Mouse (Mus musculus) megakaryocyte, embryonic 14.5 days (primary cell): Measurements from ENCODE around the gene Uqcrq.

Source experiments
- FLI1 ChIP-seq: IDR thresholded peaks from 2 replicates; pipeline ENCODE4 v1.6.1; 2012; ENCODE audit warnings: low read length, inconsistent platforms, mixed read lengths
- GATA1 ChIP-seq: IDR thresholded peaks from 3 replicates; pipeline ENCODE4 v1.6.1; 2012; ENCODE audit warnings: mixed read lengths, low read length, inconsistent platforms, borderline replicate concordance

- TF ChIP-seq GATA1 (no peak), FLI1 (no peak)
These were observed 4.9 kb upstream of the Uqcrq start for GRCm38 (mm10) chr11:53435504-53435903.
